Mouse (Mus musculus) regulatory T cell (primary cell): ENCODE data around the gene Cd163.
"Not testable (repeated sequence)": the region's sequence is repeated elsewhere in the genome, so short reads cannot be mapped to it uniquely, and the experiment has no call there.

Experiments
- in situ Hi-C: fragments of 300-600 bp; cut with MboI, MseI; formaldehyde crosslinking; loops from one replicate; pipeline ENCODE4 v1.15.1; 2025; ENCODE audit warnings: high pct_unique_total_duplicates

Cd163 gene

DNA sequence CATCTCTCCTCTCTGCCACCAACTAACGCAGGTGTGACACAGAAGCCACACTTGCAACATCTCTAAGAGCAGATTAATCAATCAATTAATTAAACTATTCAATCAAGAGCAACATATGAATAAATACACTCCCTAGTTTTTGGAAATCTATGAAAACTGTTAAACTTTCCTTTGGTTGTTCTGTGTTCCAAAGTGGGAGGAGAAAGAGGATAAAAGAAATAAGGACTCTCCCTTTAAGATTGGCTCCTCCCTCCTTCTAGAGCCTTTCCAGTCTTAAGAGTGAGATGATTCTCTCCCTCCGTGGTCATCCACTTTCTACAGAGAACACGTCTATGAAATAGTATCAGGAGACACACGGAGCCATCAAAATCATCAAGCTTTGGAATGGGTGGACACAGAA, at the start of gene Cd163:
Gene Cd163, plus strand, starts transcription at position 301 of the 400 bp plus-strand sequence.
- in situ Hi-C loops: no loop called here

- in situ Hi-C loops: loop anchor here (5.0 kb wide), 1 partner anchor 324 kb away; no protein-coding TSS in a partner anchor
These were observed 48.6 kb upstream of the Cd163 start for GRCm38 (mm10) chr6:124255721-124256470.

DNA sequence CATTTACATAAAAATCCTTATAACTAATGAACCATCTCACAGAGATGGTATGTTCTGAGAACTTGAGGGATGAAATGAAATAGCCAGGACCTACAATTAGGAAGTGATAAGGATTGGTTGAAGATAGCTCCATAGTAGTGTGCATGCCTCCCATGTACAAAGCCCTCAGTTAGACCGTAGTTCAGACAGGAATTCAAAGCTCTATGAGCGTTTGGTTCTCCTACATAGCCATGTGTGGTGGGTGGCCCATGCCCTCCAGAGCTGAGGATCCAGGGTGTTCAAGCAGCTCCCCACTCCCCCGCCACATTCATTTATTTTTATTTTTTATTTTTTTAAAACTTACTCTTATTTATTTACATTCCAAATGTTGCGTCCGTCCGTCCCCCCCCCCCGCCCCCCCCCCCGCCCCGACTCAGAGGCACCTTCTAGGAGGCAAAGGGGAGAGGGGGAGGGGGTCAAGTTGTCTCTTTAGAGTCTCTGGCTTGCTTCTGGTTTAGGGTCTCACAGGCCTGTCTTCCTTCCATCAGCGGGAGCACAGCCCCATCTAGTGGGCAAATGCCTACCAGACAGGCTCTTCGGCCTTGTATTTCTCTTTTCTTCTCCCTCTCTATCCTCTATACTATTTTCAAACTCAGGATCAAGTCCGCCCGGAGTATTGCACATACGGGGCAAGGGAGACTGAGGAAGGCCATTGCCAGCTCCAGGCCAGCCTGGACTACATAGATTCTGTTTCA, 44.1 kb upstream of the Cd163 start:
- in situ Hi-C loops: no loop called here

DNA sequence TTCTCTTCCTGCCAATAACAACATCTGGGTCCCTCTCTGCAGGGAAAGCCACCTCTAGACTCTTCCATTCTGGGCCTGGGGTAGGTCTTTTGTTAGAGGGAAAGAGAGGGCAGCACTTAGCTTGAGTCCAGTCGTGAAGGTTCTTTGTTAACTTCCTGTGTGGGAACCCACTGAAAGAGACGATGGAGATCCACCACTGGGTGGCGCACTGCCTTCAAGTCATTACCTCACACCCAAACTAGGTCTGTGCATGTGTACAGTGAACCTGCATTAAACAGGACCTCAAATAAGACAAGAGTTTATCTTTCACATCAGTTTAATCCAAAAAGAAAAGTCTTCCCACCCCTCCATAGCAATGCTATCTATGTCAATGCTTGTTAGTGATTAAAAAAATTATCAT, 41.8 kb upstream of the Cd163 start:
- in situ Hi-C loops: no loop called here

DNA sequence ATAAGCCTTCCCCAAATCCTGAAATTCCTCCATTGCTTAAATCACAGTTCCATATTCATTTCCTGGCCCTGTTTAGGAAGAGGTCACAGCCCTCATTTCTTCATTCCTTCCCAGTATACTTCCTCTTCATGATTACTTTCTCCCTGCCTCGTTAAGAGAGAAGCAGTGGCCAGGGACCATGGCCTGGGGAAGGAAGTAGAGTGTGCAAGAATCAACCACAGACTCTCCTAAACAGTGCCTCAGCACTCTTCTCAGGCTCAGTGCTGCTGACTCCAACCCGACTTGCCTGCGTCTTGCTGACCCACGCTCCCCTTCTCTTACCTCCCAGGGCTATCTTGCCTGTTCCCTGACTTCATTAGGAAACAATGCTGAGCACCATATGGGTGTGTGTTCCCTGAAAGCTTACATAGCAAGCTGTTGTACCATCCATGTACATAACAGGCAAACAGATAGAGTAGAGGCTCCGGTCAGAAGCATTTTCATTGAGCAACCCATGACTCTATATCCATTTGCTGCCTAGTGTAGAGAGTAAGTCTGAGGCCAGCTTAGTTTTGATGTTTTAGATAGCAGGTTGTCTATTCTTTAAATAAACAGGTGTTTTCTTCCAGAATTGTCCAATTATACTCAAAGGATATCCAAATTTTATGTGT, 31.1 kb upstream of the Cd163 start:
- in situ Hi-C loops: no loop called here

DNA sequence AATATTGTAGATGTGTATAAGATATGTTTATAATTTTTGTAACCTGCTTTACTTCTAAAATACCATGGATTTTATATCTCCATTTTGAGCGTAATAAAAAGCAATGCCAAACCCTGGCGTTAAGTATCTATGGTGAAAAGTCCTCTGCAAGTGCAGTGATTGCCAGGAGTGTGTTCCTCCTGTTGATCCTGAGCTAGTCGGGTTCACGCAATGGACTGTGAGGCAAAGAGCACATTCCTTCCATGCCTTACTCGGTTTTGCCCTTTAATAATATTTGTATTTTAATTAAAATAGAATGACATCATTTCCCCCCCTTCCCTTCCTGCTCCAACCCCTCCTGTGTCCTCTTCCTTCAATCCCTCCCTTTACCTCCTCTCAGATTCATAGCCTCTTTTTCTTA, 26.8 kb upstream of the Cd163 start:
- in situ Hi-C loops: no loop called here

DNA sequence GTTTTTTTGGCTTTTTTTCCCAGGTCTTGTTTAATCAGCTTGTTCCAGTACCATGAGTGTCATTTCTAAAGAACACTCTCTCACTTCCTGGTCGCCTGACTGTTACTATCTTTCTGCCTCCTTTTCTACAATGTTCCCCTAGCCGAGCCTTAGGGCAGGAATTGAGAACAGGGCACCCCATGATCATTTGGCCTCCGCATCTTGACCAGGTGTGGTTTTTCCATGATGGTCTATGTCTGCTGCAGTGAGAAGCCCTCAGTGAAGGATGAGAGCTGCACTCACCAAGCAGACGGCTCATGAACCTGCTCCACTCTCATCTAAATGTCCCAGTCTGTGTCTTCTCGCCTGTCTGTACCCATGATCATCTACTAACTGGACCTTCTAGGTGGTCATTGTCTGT, 26.2 kb upstream of the Cd163 start:
- in situ Hi-C loops: no loop called here

GRCm38 (mm10) chr6:124282731-124283130, 21.7 kb upstream of the Cd163 start:
- in situ Hi-C loops: no loop called here

GRCm38 (mm10) chr6:124297378-124297777, 7.1 kb upstream of the Cd163 start:
- in situ Hi-C loops: not testable (repeated sequence)

DNA sequence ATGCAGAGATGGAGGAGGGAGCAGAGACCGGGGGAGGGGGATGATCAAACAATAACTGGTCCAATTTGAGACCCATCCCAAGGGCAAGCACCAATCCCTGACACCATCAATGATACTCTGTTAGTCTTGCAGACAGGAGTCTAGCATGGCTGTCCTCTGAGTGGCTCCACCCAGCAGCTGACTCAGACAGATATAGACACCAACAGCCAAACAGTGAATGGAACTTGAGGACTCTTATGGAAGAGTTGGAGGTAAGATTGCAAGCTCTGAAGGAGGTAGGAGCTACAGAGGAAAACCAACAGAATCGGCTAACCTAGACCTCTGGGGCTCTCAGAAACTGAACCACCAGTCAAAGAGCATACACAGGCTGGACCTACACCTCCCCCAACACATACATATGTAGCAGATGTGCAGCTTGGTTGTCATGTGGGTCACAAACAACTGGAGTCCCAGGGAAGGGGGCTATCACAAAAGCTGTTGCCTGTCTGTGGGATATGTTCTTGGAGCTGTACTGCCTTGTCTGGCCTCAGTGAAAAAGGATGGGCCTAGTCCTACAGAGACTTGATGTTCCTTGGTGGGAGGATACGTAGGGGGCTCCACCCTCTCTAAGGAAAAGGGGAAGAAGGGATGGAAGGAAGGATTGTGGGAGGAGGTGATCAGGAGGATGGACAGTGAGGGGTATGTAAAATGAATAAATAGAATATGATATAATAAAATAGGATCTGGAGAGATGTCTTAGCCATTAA, 2.8 kb upstream of the Cd163 start:
- in situ Hi-C loops: no loop called here

DNA sequence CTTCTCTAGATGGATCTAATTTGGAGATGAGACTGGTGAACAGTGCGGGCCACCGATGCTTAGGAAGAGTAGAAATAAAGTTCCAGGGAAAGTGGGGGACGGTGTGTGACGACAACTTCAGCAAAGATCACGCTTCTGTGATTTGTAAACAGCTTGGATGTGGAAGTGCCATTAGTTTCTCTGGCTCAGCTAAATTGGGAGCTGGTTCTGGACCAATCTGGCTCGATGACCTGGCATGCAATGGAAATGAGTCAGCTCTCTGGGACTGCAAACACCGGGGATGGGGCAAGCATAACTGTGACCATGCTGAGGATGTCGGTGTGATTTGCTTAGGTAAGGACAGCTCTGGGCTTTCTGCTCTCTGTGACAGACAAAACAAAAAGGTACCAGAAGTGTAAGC, 4.5 kb downstream of the Cd163 start:
- in situ Hi-C loops: no loop called here

GRCm38 (mm10) chr6:124312292-124312691, 7.8 kb downstream of the Cd163 start:
- in situ Hi-C loops: no loop called here

GRCm38 (mm10) chr6:124320371-124320770, 15.9 kb downstream of the Cd163 start:
- in situ Hi-C loops: no loop called here

- in situ Hi-C loops: no loop called here
These were observed 17.3 kb downstream of the Cd163 start for GRCm38 (mm10) chr6:124321481-124322475.

- in situ Hi-C loops: no loop called here
These were observed 24.0 kb downstream of the Cd163 start for GRCm38 (mm10) chr6:124328394-124328991.

GRCm38 (mm10) chr6:124329622-124330021, 25.2 kb downstream of the Cd163 start:
- in situ Hi-C loops: no loop called here

DNA sequence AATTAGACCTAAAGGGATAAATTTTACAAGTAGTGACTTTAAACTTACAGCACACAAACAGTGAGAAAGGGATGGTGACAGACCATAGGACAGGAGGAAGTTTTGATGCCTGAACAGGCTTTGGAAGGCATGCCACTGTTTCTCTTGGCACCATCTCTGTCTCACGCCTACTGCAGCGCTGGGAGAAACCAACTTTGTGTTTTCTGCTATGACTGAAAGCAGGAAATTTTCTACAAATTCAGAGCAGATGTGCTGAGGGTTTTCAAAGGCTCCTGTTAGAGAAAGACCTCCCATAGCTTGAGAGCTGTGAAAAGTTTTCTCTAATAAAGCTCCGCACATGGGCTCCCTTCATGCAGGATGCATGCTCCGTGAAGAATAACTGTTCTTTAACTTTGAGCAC, 40.6 kb downstream of the Cd163 start:
- in situ Hi-C loops: no loop called here

DNA sequence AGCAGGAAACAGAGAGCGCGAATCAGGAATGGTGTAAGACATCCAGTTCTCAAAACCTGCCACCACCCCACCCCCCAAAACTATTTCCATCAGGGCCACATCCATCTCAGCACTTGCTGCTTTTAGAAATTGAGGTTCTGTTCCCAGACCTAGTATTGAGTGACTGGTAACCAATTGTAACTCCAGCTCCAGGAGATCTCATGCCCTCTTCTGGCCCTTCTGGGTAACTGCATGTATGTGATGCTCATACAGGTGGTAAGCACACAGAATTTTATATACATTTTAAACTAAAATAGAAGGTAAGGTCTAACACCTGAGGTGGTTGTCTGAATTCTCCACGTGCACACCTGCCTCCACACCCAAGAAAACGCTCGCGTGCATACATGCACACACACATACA, 42.2 kb downstream of the Cd163 start:
- in situ Hi-C loops: no loop called here

GRCm38 (mm10) chr6:124353246-124353645, 48.8 kb downstream of the Cd163 start:
- in situ Hi-C loops: no loop called here

GRCm38 (mm10) chr6:124358953-124359352, 54.5 kb downstream of the Cd163 start:
- in situ Hi-C loops: no loop called here
